Mouse (Mus musculus) CH12.LX (cell line): ENCODE measurements around the gene Gm6583.

Experiments
- BHLHE40 ChIP-seq: IDR thresholded peaks from 2 replicates; pipeline ENCODE4 v1.6.1; 2011; ENCODE audit warnings: mild to moderate bottlenecking, low read depth, low read length, improper control_type of control experiment
- CTCF ChIP-seq, 2 experiments: IDR thresholded peaks in 1 of 2; conservative IDR thresholded peaks in 1 of 2; 2 replicates each; pipeline ENCODE4 v1.5.1; 2011 to 2012; ENCODE audit warnings: low read depth in 2 of 2, low read length in 2 of 2, improper control_type of control experiment in 1 of 2, inconsistent platforms in 1 of 2, mild to moderate bottlenecking in 1 of 2, moderate library complexity in 1 of 2
- EP300 ChIP-seq: IDR thresholded peaks from 2 replicates; pipeline ENCODE4 v1.6.1; 2011; ENCODE audit warnings: low read length, improper control_type of control experiment
- GABPA ChIP-seq: IDR thresholded peaks from 2 replicates; pipeline ENCODE4 v1.6.1; 2012; ENCODE audit warnings: low read depth, low read length, improper control_type of control experiment, inconsistent platforms; ENCODE audit not compliant: insufficient replicate concordance
- MAX ChIP-seq: IDR thresholded peaks from 2 replicates; pipeline ENCODE4 v1.6.1; 2011; ENCODE audit warnings: low read length, improper control_type of control experiment
- POLR2A ChIP-seq: IDR thresholded peaks from 2 replicates; pipeline ENCODE4 v1.6.1; 2011; ENCODE audit warnings: low read depth, mild to moderate bottlenecking, improper control_type of control experiment, low read length
- RCOR1 ChIP-seq: conservative IDR thresholded peaks from 2 replicates; pipeline ENCODE4 v1.6.1; 2012; ENCODE audit warnings: low read depth, mild to moderate bottlenecking, inconsistent platforms, low read length, improper control_type of control experiment
- SMC3 ChIP-seq: IDR thresholded peaks from 2 replicates; pipeline ENCODE4 v1.6.1; 2011; ENCODE audit warnings: low read depth, low read length, improper control_type of control experiment
- USF1 ChIP-seq: IDR thresholded peaks from 2 replicates; pipeline ENCODE4 v1.6.1; 2014; ENCODE audit warnings: low read depth, mild to moderate bottlenecking, inconsistent platforms, low read length, improper control_type of control experiment

DNA sequence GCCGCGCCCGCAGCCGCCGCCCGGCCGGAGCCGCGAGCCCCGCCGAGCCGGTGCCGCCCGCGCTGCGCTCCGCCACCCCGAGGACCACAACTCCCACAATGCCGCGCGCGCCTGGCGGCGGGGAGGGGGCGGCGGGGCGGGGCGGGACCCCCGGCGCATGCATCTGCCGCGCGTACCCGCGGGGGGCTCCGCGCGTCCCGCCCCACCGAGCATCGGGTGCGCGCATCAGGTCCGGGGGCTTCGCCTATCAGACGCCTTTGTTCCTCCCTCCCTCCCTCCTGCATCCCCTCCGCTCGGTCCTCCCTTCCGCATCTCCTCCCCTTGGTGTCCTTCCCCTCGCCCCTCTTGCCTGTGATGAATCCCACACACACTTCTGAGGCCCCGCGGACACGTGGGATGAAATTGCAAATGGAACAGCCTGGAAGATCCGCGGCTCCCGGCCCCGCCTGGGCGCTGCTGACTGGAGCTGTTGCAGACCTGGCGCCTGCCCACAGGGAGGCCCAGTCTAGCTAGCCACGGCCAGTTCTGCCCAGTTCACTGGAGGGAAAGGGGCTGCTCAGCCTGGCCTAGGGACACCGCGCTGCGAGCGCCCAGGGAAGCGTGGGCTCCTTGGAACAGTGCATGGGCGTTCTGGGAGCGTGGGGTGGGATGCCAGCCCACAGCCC, 39.1 kb upstream of the Gm6583 start, which contains the start of gene Asphd2:
- TF ChIP-seq EP300 (no peak), SMC3 (no peak), CTCF (conservative IDR thresholded peaks at IDR 0.05 in 1 of 2, IDR thresholded peaks at IDR 0.05 in 1 of 2; ENCODE audit: low read depth in 2 of 2, low read length in 2 of 2) (no peak), POLR2A (no peak), MAX (no peak), GABPA (no peak), BHLHE40 (no peak), USF1 (no peak), RCOR1 (no peak)
